In the genomic region with DNA sequence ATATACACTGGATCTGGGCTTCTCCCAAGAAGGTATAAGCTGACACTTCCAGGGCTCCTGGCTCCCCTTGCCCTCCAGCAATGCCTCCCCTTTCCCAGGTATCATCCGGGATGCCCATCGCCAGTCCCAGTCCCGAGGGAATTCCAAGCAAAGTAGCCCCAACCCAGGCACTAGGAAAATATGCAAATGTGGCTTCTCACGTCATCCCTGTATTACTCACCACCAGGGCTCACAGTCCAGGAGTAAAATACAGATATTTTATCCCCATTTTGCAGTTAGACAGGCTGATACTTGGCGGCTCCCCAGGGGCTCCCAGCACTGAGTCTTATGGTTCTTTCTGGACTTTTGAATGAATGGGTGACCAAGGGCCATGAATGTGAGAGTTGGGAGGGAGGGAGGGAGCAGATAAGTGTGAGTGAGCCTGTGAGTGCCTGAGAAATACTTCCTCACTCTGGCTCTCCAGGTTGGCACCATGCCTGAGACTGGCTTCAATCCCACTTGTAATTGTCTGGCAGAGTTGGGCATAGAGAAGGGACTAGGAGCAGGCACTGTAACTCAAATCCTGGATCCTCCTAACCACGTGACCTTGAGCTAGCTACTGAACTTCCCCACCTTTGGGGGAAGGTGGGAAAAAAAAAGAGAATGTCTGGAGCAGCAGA, we compare ENCODE assay signal across 11 mouse cellular contexts. TPM values are rescaled to one million over a fixed set of nuclear protein-coding genes. Genes with fewer than 3 reads are reported as not detected.
DNase-seq lines count a peak whose midpoint lies in the region; ATAC-seq and TF ChIP-seq lines count a peak whose summit lies in the region.
"Had no signal": no experiment of that assay in that cellular context is flagged by ENCODE, and none has a peak within 500 bp of the region (broad histone marks: within the 10 kb centered on the region; RNA-seq: fewer than 3 reads in every experiment).

No protein-coding gene starts in this region.

- H3K9ac ChIP-seq in neural tube, embryonic 11.5 days (ENCODE audit: low read length), result no peak overlapping the region
- H3K9ac ChIP-seq: lung, embryonic 14.5 days; neural tube, embryonic 15.5 days had no signal

- H3K4me3 ChIP-seq in gastrocnemius, adult 2 months, result no peak overlapping the region
- H3K4me3 ChIP-seq in neural tube, embryonic 11.5 days (ENCODE audit: low read depth, low read length), result no peak overlapping the region
- H3K4me3 ChIP-seq: neural tube, embryonic 15.5 days had no signal

- no peak overlapping the region for H3K4me2 ChIP-seq in neural tube, embryonic 11.5 days (ENCODE audit: low read depth)
- H3K4me2 ChIP-seq: lung, embryonic 14.5 days; neural tube, embryonic 15.5 days had no signal

- ATAC-seq in neural tube, embryonic 11.5 days (ENCODE audit: insufficient read depth, low FRiP score, low TSS enrichment), result no peak

- 65% methylated on average over 6 of the region's 6 CpGs for WGBS in neural tube, embryonic 11.5 days

- no peak for TF ChIP-seq CTCF in gastrocnemius, adult 2 months (IDR thresholded peaks at IDR 0.05)

- H3K27me3 ChIP-seq in neural tube, embryonic 11.5 days (ENCODE audit: control insufficient read depth, insufficient read depth, low read length), result no peaks in the 10 kb centered on the region
- H3K27me3 ChIP-seq: neural tube, embryonic 15.5 days had no signal

- intact Hi-C loops in gastrocnemius, adult 2 months (cut with DNase I), result no loop called here
- intact Hi-C loops in gastrocnemius, postnatal 14 days (cut with DNase I; ENCODE audit: low total_unique reads), result no loop called here

- no peaks in the 10 kb centered on the region for H3K36me3 ChIP-seq in neural tube, embryonic 11.5 days (ENCODE audit: control insufficient read depth, insufficient read depth, low read length)
- H3K36me3 ChIP-seq: neural tube, embryonic 15.5 days had no signal

- no peaks in the 10 kb centered on the region; the same call in 1 of the 2 replicates for H3K4me1 ChIP-seq in neural tube, embryonic 11.5 days (ENCODE audit: control insufficient read depth, insufficient read depth, low read length)

- DNase-seq in gastrocnemius, adult 2 months, result peak; percentile 36
- no peak for DNase-seq in gastrocnemius, adult 18-20 months (ENCODE audit: low spot score)
- peak; percentile 7 for DNase-seq in neural tube, embryonic 11.5 days (ENCODE audit: low spot score)
- no peak for DNase-seq in neural tube, embryonic 10.5 days (ENCODE audit: extremely low spot score, low spot score)
- peak; percentile 86 for DNase-seq in adrenal gland, postnatal 14 days
- DNase-seq in lung, postnatal 25 days (ENCODE audit: low spot score), result peak; percentile 58
- no peak for DNase-seq in thymus, postnatal 14 days
- no peak for DNase-seq in gastrocnemius, postnatal 14 days
- DNase-seq: lung, embryonic 14.5 days had no signal

- no peaks in the 10 kb centered on the region for H3K9me3 ChIP-seq in neural tube, embryonic 11.5 days (ENCODE audit: control insufficient read depth, low read length)
- H3K9me3 ChIP-seq: neural tube, embryonic 15.5 days had no signal

- no peak overlapping the region for H3K27ac ChIP-seq in gastrocnemius, adult 2 months
- no peak overlapping the region for H3K27ac ChIP-seq in neural tube, embryonic 11.5 days (ENCODE audit: low read depth, low read length)
- H3K27ac ChIP-seq: neural tube, embryonic 15.5 days; stomach, postnatal 0 days had no signal

RNA-seq across cellular contexts. Expression of gene Stac2, which starts 8.8 kb away (rescaled TPM):
- total RNA-seq in gastrocnemius, adult 2 months (2021), result under 1 TPM in 1 of 2 experiments, not detected in 1; 0.11 TPM
- total RNA-seq in gastrocnemius, adult 18-20 months (2021), result under 1 TPM; 0.14 to 0.16 TPM
- 6.6 and 6.8 TPM in 2 replicates for polyA plus RNA-seq in neural tube, embryonic 11.5 days (2014; fragmentation: Nextera tagmentation; extraction: Ambion mirVana)
- total RNA-seq in adrenal gland, postnatal 14 days (2021), result 3.1 and 3.7 TPM in 2 replicates
- under 1 TPM; 0.07 to 0.29 TPM for total RNA-seq in gastrocnemius, postnatal 14 days (2021)

RNA-seq across cellular contexts. Expression of gene Rpl19, which starts 35.5 kb away (rescaled TPM):
- total RNA-seq in gastrocnemius, adult 2 months (2021), result 100 to 1,000 TPM; 404 to 490 TPM
- total RNA-seq in gastrocnemius, adult 18-20 months (2021), result 100 to 1,000 TPM; 457 to 462 TPM
- polyA plus RNA-seq in neural tube, embryonic 11.5 days (2014; fragmentation: Nextera tagmentation; extraction: Ambion mirVana), result 926 and 968 TPM in 2 replicates
- total RNA-seq in adrenal gland, postnatal 14 days (2021), result 1,235 and 1,395 TPM in 2 replicates
- total RNA-seq in gastrocnemius, postnatal 14 days (2021), result 100 to 1,000 TPM; 628 to 686 TPM

RNA-seq across cellular contexts. Expression of gene Cacnb1, which starts 39.2 kb away (rescaled TPM):
- 100 to 1,000 TPM; 199 to 214 TPM for total RNA-seq in gastrocnemius, adult 2 months (2021)
- total RNA-seq in gastrocnemius, adult 18-20 months (2021), result 100 to 1,000 TPM; 167 to 198 TPM
- 15.2 and 15.8 TPM in 2 replicates for polyA plus RNA-seq in neural tube, embryonic 11.5 days (2014; fragmentation: Nextera tagmentation; extraction: Ambion mirVana)
- 7.8 and 10.4 TPM in 2 replicates for total RNA-seq in adrenal gland, postnatal 14 days (2021)
- 100 to 1,000 TPM; 281 to 311 TPM for total RNA-seq in gastrocnemius, postnatal 14 days (2021)

Comparison
In these comparisons a context has a peak if more than half of its experiments do, and no peak if none do; other contexts are left out.
1. DNase-seq: peak in gastrocnemius, adult 2 months (single experiment), neural tube, embryonic 11.5 days (single experiment), adrenal gland, postnatal 14 days (single experiment) and lung, postnatal 25 days (single experiment); none in gastrocnemius, adult 18-20 months (single experiment), neural tube, embryonic 10.5 days (single experiment), thymus, postnatal 14 days (single experiment) and gastrocnemius, postnatal 14 days (single experiment).
2. RNA of gene Cacnb1, which starts 39.2 kb away (total RNA-seq): 281 to 311 TPM in gastrocnemius, postnatal 14 days, 199 to 214 TPM in gastrocnemius, adult 2 months and 167 to 198 TPM in gastrocnemius, adult 18-20 months; 7.8 to 10.4 TPM in adrenal gland, postnatal 14 days; every median in the first group is over 10 times any median in the second.